Mouse (Mus musculus) lung, postnatal 14 days (tissue): ENCODE results near the gene Ube3b.

ENCODE experiments used
- DNase-seq: peaks from one replicate; pipeline ENCODE4 v3.0.0; 2021

Gene Ube3b

GRCm38 (mm10) chr5:114428621-114429020 lies 48.2 kb downstream of the Ube3b start:
- no peak for DNase-seq

DNA sequence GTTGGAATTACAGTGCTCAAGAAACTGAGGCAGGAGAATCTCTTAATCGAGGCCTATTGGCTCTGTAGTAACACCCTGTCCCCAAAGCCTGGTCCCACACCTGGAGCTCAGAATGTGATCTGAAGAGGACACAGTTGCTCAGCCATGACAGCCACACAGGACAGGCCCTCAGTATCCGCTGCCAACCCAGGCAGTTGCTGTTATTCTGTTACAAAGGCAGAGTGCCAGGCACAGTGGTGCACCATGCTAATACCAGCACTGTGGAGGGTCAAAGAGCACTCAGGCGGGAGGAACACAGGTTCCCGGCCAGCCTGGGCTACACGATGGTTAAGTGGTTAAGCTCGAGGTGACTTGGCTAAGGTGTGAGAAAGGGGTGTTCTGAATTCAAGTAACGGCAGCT lies 49.4 kb downstream of the Ube3b start:
- no peak for DNase-seq

DNA sequence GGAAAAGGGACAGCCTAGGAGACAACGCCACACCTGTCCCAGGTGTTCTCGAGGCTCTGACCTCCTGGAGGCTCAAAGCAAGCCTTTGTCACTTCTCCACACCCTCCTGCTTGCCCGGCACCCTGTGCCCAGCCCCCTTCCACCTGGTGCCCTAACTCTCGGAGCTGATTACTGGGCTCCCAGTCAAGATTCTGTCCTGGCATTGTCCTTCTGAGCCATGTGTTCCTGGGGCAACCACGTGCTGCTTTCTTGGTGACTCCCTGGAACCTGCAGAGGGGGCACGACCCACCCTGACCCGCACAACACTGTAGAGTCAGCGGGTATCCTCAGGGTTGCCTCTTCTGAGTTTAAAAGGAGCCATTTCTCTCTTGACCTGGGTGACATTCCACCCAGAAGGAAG lies 54.0 kb downstream of the Ube3b start:
- DNase-seq, result no peak

DNA sequence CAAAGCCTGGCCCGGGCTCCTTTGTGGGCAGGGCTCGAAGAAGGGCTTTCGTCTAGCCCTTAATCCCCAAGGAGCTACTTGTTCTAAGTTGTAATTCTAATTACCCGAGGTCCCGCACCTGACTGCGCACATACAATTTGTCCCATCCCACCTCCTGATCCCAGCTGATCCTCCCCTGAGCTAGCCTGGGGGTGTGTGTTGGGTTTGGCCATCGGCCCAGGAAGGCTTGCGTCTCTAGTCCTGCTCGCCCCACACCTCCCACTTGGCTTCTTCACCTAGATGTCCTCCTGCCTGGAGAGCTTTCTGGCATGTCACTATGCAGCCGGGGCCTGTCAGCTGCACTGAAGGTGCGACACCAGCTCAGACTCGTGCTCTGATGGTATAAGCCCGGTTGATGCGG lies 55.2 kb downstream of the Ube3b start:
- DNase-seq, result no peak

- peak; percentile 98 for DNase-seq
Measured at GRCm38 (mm10) chr5:114443566-114444367, 63.4 kb downstream of the Ube3b start, which contains the start of the genes Mmab and Mvk. Mmab (minus strand) TSS chr5:114444060. Mvk (plus strand) TSS chr5:114444269.

DNA sequence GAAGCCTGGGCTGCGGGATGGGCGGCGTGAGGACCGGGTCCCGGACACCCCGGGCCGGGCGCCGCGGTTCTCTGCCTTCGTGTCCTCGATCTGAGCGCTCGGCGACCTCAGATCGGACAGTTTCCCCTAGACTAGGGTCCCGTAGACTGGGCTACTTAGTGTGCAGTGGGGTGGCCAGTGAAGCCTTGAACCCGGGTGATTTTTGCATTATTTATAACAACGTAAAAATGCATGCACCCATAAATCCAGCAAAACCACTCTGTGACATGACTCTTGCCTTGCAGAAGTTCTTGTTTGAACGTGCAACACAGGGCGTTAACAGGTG lies 63.9 kb downstream of the Ube3b start:
- DNase-seq, result no peak

DNA sequence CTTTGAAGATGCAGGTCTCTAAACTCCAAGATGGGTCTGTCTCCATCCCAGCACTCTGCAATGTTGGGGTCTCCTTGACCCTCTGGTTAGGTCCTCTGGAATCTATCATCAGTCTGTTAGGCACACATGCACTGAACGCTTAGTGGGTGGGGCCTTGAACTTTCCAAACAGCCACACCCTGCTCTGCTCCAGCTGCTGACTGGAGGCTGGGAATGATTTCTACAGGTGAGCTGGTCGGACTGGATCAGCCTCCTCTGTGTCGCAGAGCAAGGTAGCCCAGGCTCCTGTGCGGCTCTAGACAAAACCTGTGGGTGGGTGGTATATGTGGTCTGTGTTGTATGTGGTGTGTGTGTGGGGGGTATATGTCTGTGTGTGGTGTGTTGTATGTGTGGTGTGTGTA lies 68.6 kb downstream of the Ube3b start:
- no peak for DNase-seq

- DNase-seq, result no peak
Measured at GRCm38 (mm10) chr5:114456287-114456686, 75.9 kb downstream of the Ube3b start.

GRCm38 (mm10) chr5:114456995-114457605 lies 76.7 kb downstream of the Ube3b start:
- DNase-seq, result no peak

DNA sequence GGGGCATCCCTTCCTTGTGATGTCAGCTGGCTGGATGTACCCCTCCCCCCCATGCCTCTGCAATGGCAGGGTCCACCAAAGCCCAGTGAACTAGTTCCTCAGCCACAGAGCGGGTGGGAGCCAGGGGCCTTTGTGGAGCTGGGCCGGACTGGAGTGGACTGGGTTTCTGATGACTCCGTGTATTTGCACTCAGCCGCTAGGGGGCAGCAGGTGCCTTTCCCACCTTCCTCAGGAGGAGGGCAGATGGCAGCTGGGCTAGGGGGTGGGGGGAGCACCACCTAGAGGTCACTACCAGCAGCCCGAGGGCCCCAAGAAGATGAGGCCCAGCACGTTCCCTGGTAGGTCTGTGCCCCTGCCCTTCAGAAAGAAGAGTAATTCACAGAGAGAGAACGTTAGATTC lies 80.8 kb downstream of the Ube3b start:
- peak; percentile 89 for DNase-seq

- DNase-seq, result no peak
Measured at GRCm38 (mm10) chr5:114462067-114463040, 81.9 kb downstream of the Ube3b start.

DNA sequence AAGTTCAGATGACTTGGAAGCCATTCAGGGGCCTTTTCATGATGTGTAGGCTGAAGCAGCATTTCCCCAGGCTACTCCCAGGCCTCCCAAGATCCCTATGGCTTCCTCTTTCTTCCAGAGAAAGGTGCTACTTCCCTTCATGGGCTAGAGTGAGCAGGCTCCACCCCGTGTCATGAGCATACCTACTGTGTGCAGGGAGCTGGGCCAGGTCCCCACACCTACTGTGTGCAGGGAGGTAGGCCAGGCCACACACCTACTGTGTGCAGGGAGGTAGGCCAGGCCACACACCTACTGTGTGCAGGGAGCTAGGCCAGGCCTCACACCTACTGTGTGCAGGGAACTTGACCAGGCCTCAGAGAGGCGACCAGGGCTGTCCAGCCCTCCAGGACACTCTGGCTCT lies 84.2 kb downstream of the Ube3b start:
- DNase-seq, result no peak

DNA sequence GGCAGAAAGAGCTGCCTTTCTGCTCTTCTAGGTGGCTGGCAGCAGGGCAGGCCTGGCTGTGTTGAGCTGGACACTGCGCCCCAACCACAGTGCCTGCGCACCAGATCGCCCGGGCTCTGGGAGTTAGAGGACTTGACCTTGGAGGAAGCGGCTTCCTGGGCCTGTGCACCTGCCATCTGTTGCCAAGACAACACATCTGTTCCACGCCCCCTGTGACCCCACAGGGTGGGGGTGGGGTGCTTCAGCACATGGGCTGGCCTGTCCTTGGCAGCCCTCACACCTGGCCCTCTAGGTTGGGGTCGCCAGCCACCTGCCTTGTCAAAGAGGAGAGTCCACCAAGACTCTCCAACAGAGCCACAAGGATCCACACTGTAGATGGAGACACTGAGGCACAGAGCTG lies 85.2 kb downstream of the Ube3b start:
- DNase-seq, result no peak

DNA sequence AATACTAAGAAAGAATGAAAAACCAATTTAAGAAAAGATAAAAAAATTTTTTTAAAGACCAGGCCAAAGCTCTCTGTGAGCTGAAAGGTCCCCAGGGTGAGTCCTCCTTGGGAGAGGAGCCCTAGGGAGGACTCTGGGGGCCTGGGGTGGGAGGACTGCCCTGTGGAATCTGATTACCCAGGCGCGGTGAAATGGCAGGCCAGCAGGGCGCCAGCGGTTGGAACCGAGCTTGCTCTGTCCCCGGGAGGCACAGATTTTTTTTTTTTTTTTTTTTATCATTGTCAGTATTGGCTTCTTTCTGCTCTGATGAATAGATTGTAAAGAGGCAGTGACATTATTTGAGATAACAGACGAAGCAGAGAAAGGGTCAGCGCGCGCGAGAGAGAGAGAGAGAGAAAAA lies 86.6 kb downstream of the Ube3b start:
- no peak for DNase-seq

GRCm38 (mm10) chr5:114467430-114467829 lies 87.0 kb downstream of the Ube3b start:
- peak; percentile 59 for DNase-seq

DNA sequence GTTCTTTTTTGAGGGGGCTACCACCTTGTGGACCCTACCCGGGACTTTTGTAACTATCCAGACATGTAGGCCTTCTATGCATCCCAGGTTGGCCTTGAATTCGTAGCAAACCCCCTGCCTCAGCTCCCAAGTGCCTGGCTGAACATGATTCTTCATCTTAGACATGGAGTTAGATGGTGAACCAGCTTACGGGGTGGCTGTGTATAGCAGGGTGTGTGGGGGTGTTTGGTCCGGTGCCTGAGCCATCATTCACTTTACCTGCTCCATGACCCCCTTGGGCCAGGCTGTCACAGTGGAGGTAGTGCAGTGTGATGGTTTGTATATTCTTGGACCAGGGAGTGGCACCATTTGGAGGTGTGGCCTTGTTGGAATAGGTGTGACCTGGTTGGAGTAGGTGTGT lies 87.6 kb downstream of the Ube3b start:
- no peak for DNase-seq

DNA sequence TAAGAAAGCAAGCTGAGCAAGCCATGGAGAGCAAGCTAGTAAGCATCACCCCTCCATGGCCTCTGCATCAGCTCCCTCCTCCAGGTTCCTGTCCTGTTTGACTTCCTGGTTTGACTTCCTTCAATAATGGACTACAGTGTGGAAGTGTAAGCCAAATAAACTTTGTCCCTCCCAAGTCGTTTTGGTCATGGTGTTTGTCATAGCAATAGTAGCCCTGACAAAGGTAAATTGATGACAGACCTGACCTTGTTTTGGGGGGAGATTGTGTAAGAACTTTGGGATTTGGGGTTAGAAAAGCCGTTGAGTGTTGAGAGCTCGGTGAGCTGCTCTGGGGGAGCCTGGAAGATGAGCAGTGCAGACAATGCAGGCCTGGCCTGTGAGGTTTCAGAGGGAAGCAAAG lies 90.0 kb downstream of the Ube3b start:
- DNase-seq, result no peak
